Comparison of ENCODE assay signal across 9 mouse cellular contexts in the genomic region with DNA sequence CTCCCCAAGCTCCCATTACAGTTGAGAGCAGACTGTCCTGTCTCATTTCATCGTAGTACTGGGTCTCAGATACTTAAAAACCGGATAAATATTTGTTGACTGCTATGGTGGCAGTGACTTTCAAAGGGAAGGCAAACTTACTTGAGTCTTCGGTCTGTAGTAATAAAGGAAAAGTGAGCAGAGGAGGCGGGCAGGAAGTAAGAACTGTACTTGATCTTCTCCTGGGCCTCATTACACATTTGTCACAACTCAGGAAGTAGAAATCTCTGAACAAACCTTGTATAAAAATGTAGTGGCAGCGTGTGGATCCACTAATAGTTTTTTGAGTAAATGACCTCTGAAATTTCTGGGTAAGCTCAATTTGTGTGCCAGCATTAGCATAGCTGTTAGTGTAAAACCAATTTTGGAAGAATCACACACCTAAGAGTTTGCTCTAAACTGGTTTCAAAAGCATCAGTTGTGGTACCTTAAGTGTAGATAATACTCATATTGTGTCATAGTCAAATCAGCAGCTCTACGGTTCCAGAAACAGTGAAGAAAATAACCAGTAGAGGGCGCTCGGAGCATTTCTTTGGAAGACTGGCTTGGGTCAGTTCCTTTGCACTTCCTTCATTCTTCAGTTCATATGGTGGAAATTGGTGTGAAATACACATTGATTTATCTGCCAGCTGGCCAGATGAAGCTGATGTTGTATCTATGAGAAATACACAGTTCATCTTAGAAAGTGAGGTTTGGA. TPM values are rescaled to one million over a fixed set of nuclear protein-coding genes. Genes with fewer than 3 reads are reported as not detected.
DNase-seq lines count a peak whose midpoint lies in the region; ATAC-seq lines count a peak whose summit lies in the region.
"Had no signal": no experiment of that assay in that cellular context is flagged by ENCODE, and none has a peak within 500 bp of the region (broad histone marks: within the 10 kb centered on the region; RNA-seq: fewer than 3 reads in every experiment).

No protein-coding gene starts in this region.

- DNase-seq in kidney, adult 11 months: peak; percentile 24
- peak; percentile 72 for DNase-seq in R1 (ENCODE audit: low read depth, low spot score)
- DNase-seq in cerebellum, postnatal 10 days: peak; percentile 79 to 89
- peak; percentile 18 for DNase-seq in gastrocnemius, postnatal 14 days
- peak; percentile 83 for DNase-seq in layer of hippocampus, adult 9-10 months (ENCODE audit: low spot score)
- peak; percentile 96 for DNase-seq in midbrain, embryonic 11.5 days (ENCODE audit: low spot score, missing footprints)
- peak; percentile 84 for DNase-seq in splenic B cell, adult 2 months (ENCODE audit: low read depth, low spot score)

- intact Hi-C loops in gastrocnemius, postnatal 14 days (cut with DNase I; ENCODE audit: low total_unique reads): no loop called here

- H3K9me3 ChIP-seq in kidney, embryonic 14.5 days (ENCODE audit: control insufficient read depth, low read length): no peaks in the 10 kb centered on the region
- H3K9me3 ChIP-seq in midbrain, embryonic 11.5 days (ENCODE audit: control insufficient read depth, low read length): no peaks in the 10 kb centered on the region
- H3K9me3 ChIP-seq: limb, embryonic 13.5 days had no signal

- WGBS in kidney, embryonic 14.5 days: 62% methylated on average over 8 of the region's 8 CpGs
- 64% methylated on average over 8 of the region's 8 CpGs for WGBS in midbrain, embryonic 11.5 days

- no peak overlapping the region for H3K4me2 ChIP-seq in kidney, embryonic 14.5 days (replicated peaks; ENCODE audit: low read depth, low read length)
- no peak overlapping the region for H3K4me2 ChIP-seq in midbrain, embryonic 11.5 days
- H3K4me2 ChIP-seq: limb, embryonic 13.5 days had no signal

- no peak for ATAC-seq in kidney, embryonic 14.5 days (ENCODE audit: low FRiP score, low TSS enrichment)
- ATAC-seq in midbrain, embryonic 11.5 days (ENCODE audit: low FRiP score): peak; percentile 48; the same call in 1 of the 2 replicates

- no peaks in the 10 kb centered on the region for H3K4me1 ChIP-seq in kidney, embryonic 14.5 days (ENCODE audit: control insufficient read depth, insufficient read depth, low read length)
- H3K4me1 ChIP-seq in midbrain, embryonic 11.5 days (ENCODE audit: control insufficient read depth, insufficient read depth, low read length): no peaks in the 10 kb centered on the region
- H3K4me1 ChIP-seq: limb, embryonic 13.5 days had no signal

- no peak overlapping the region for H3K27ac ChIP-seq in kidney, embryonic 14.5 days (ENCODE audit: low read depth, low read length)
- H3K27ac ChIP-seq in midbrain, embryonic 11.5 days (ENCODE audit: low read depth, low read length): no peak overlapping the region
- H3K27ac ChIP-seq: limb, embryonic 13.5 days had no signal

- peaks cover 70% of the 10 kb centered on the region for H3K36me3 ChIP-seq in kidney, embryonic 14.5 days (ENCODE audit: control insufficient read depth, insufficient read depth, low read length)
- H3K36me3 ChIP-seq in midbrain, embryonic 11.5 days (ENCODE audit: control insufficient read depth, insufficient read depth, low read length): 0 out of 2 replicates have a peak, but pooled peaks cover 3% of the 10 kb centered on the region
- peaks cover 21% of the 10 kb centered on the region for H3K36me3 ChIP-seq in splenic B cell, adult 2 months (ENCODE audit: control insufficient read depth, insufficient read depth, low read length, poor library complexity, severe bottlenecking)

- no peak overlapping the region for H3K9ac ChIP-seq in kidney, embryonic 14.5 days (ENCODE audit: low read depth, low read length)
- no peak overlapping the region for H3K9ac ChIP-seq in midbrain, embryonic 11.5 days (ENCODE audit: low read length)
- H3K9ac ChIP-seq: limb, embryonic 13.5 days had no signal

- H3K27me3 ChIP-seq in kidney, embryonic 14.5 days (ENCODE audit: control insufficient read depth, insufficient read depth, low read length): no peaks in the 10 kb centered on the region
- H3K27me3 ChIP-seq in midbrain, embryonic 11.5 days (ENCODE audit: control insufficient read depth, insufficient read depth, low read length): no peaks in the 10 kb centered on the region
- no peaks in the 10 kb centered on the region for H3K27me3 ChIP-seq in splenic B cell, adult 2 months (ENCODE audit: control insufficient read depth, insufficient read depth, low read length, poor library complexity, severe bottlenecking)
- H3K27me3 ChIP-seq: limb, embryonic 13.5 days had no signal

- H3K4me3 ChIP-seq in kidney, embryonic 14.5 days (ENCODE audit: low read length): no peak overlapping the region
- H3K4me3 ChIP-seq in midbrain, embryonic 11.5 days (ENCODE audit: low read depth, low read length): no peak overlapping the region
- H3K4me3 ChIP-seq: limb, embryonic 13.5 days had no signal

RNA-seq across cellular contexts. Expression of gene Zfp622, which starts 9.0 kb away (rescaled TPM):
- polyA plus RNA-seq in kidney, embryonic 14.5 days (2014; fragmentation: Nextera tagmentation; extraction: Ambion mirVana): 38.1 and 38.4 TPM in 2 replicates
- total RNA-seq in gastrocnemius, postnatal 14 days (2021): 10 to 100 TPM; 23.8 to 24.7 TPM
- 30.6 and 33.1 TPM in 2 replicates for polyA plus RNA-seq in midbrain, embryonic 11.5 days (2014; fragmentation: Nextera tagmentation; extraction: Ambion mirVana)

Comparison
In these comparisons a context has a peak if more than half of its experiments do, and no peak if none do; other contexts are left out.
1. DNase-seq: peak in every context shown above with its lines; median percentile 96 in midbrain, embryonic 11.5 days; 84 in cerebellum, postnatal 10 days; 84 in splenic B cell, adult 2 months; 83 in layer of hippocampus, adult 9-10 months; 72 in R1; 24 in kidney, adult 11 months; 18 in gastrocnemius, postnatal 14 days.